Mouse (Mus musculus) hindbrain, embryonic 12.5 days (tissue): ENCODE results near the gene Pip5kl1. TPM values are rescaled to one million over a fixed set of nuclear protein-coding genes. Genes with fewer than 3 reads are reported as not detected.

Source experiments
- ATAC-seq: fragments of 200-750 bp; cut with Nextera tagmentation; 2 replicates; pipeline ENCODE4 v1.8.0; 2017; ENCODE audit warnings: moderate TSS enrichment; ENCODE audit not compliant: low FRiP score
- H3K27ac ChIP-seq: fragments of 300-500 bp; sonication (generic); 2 replicates; pipeline ENCODE4 v1.5.1; 2016; ENCODE audit warnings: mild to moderate bottlenecking
- H3K27me3 ChIP-seq: fragments of 300-500 bp; sonication (generic); 2 replicates; pipeline ENCODE4 v1.6.1; 2016; ENCODE audit warnings: mild to moderate bottlenecking
- H3K36me3 ChIP-seq: fragments of 300-500 bp; sonication (generic); 2 replicates; pipeline ENCODE4 v1.6.1; 2016; ENCODE audit warnings: mild to moderate bottlenecking
- H3K4me1 ChIP-seq: fragments of 300-500 bp; sonication (generic); 2 replicates; pipeline ENCODE4 v1.6.1; 2016
- H3K4me2 ChIP-seq: fragments of 300-500 bp; sonication (generic); replicated peaks from 2 replicates; pipeline ENCODE4 v1.6.1; 2016; ENCODE audit warnings: mild to moderate bottlenecking
- H3K4me3 ChIP-seq: fragments of 300-500 bp; sonication (generic); 2 replicates; pipeline ENCODE4 v1.5.1; 2016; ENCODE audit warnings: mild to moderate bottlenecking
- H3K9ac ChIP-seq: fragments of 300-500 bp; sonication (generic); 2 replicates; pipeline ENCODE4 v1.6.1; 2016; ENCODE audit warnings: mild to moderate bottlenecking, moderate library complexity
- H3K9me3 ChIP-seq: fragments of 300-500 bp; sonication (generic); replicated peaks from 2 replicates; pipeline ENCODE4 v1.6.1; 2016; ENCODE audit warnings: mild to moderate bottlenecking
- WGBS: fragments of 180-500 bp; shearing (Covaris S2); methylation state at CpG from one replicate; pipeline ENCODE4 v1.1.7; 2016; 5-methylcytosine and 5-hydroxymethylcytosine counted together
- polyA plus RNA-seq: library from polyadenylated mRNA; unstranded; fragments of >200 nt; fragmentation: Nextera tagmentation; extraction: Ambion mirVana; gene quantifications from 2 replicates; pipeline ENCODE4 v1.2.1, GENCODE M21; 2016

The Pip5kl1 gene
- polyA plus RNA-seq, 1 experiment from 2014 or later: 5.0 TPM

DNA sequence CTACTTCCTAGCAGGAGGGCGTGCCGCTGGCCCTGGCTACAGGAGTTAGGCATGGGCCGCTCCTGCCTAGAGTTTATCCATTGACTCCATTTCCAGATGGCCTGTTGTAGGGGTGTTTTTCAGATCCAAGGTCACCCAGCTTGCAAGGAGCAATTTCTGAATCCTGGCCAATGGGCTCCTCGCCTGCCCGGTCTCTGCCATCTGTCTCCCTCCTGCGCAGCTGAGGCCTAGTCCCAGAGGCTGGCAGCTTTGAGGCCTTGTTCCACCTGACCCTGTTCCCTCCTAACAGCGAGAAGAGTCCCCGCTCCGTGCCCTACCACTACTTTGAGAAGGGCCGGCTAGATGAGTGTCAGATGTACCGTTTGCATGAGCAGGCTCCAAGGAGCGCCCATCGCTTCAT, 22.1 kb downstream of the Pip5kl1 start:
- ATAC-seq: no peak
- H3K4me1 ChIP-seq: peaks cover 6% of the 10 kb centered on the region; the same call in 1 of the 2 replicates

DNA sequence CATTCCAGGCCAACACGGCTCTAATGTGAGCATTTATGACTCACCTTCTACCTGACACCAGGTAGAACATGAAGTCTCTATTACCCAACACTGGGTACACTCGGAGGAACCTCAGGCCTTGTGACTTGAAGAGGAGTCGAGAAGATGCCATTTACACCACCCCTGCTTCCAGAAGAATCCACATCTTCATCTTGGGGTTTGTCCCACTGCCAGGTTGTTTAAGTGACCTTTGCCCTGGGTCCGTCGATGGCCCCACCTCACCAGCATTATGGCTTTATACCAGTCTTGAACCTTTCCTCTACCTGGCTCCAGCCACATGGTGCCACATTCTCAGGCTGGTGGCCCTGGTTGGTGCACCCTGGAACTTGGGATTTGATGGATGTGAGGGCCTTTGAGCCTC, 22.7 kb downstream of the Pip5kl1 start:
- Histone ChIP-seq H3K27me3 (no peaks in the 10 kb centered on the region), H3K4me3 (no peak overlapping the region), H3K27ac (no peak overlapping the region), H3K9me3 (no peaks in the 10 kb centered on the region), H3K4me1 (peaks cover 6% of the 10 kb centered on the region; the same call in 1 of the 2 replicates), H3K36me3 (peaks cover 14% of the 10 kb centered on the region; the same call in 1 of the 2 replicates), H3K4me2 (no peak overlapping the region), H3K9ac (no peak overlapping the region)
- 90% methylated on average over 5 of the region's 5 CpGs for WGBS
- no peak for ATAC-seq

More for the DNA sequence above, 22.1 kb downstream of the Pip5kl1 start:
- Histone ChIP-seq H3K4me3 (no peak overlapping the region), H3K36me3 (peaks cover 14% of the 10 kb centered on the region; the same call in 1 of the 2 replicates), H3K9me3 (no peaks in the 10 kb centered on the region), H3K27me3 (no peaks in the 10 kb centered on the region), H3K27ac (no peak overlapping the region), H3K9ac (no peak overlapping the region), H3K4me2 (no peak overlapping the region)
- WGBS: 80% methylated on average over 13 of the region's 13 CpGs

DNA sequence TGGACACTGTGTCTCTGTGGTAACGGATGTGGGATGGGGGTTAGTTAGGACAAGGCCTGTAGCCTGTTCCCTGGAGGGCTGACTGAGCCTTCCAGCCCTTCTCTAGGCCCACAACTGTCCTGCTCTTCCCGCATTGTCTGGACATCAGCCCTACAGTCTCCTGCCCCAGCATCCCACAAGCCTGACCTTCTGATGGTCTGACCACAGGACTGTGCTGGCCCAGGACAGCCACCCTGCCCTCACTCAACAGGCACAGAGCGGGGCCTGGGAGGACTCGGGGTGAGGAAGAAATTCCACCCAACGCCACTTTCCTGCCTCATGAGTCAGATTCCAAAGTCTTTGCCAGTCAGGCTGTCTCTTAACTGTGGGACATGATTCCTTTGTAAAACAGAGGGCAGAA, 23.1 kb downstream of the Pip5kl1 start:
- no peak overlapping the region for H3K27ac ChIP-seq
- peaks cover 14% of the 10 kb centered on the region; the same call in 1 of the 2 replicates for H3K36me3 ChIP-seq
- peaks cover 6% of the 10 kb centered on the region; the same call in 1 of the 2 replicates for H3K4me1 ChIP-seq
- ATAC-seq: no peak
- H3K4me2 ChIP-seq: no peak overlapping the region
- no peaks in the 10 kb centered on the region for H3K27me3 ChIP-seq
- peak overlapping the region; percentile 18; the same call in 1 of the 2 replicates for H3K9ac ChIP-seq
- 86% methylated on average over 5 of the region's 5 CpGs for WGBS
- no peak overlapping the region for H3K4me3 ChIP-seq
- no peaks in the 10 kb centered on the region for H3K9me3 ChIP-seq

DNA sequence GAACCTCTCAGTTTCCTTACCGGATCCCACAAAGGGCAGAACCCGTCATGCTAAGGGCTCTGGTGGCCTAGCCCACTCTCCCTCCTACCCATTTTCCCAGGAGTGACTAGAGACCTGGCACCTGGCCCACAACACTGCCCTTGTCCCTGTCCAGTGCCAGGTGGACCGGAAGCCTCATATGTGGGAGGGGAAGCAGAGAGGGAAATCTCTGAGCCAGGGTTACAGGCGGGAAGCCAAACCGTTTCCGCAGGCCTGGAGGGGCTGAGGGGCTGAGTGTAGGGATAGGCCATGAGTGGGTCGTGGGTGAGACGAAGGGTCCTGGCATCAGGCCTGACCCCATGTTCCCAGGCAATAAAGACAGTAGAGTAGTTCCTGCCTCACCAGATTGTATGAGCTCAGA, 23.9 kb downstream of the Pip5kl1 start:
- H3K36me3 ChIP-seq: peaks cover 14% of the 10 kb centered on the region; the same call in 1 of the 2 replicates
- 92% methylated on average over 8 of the region's 8 CpGs for WGBS
- no peak for ATAC-seq

DNA sequence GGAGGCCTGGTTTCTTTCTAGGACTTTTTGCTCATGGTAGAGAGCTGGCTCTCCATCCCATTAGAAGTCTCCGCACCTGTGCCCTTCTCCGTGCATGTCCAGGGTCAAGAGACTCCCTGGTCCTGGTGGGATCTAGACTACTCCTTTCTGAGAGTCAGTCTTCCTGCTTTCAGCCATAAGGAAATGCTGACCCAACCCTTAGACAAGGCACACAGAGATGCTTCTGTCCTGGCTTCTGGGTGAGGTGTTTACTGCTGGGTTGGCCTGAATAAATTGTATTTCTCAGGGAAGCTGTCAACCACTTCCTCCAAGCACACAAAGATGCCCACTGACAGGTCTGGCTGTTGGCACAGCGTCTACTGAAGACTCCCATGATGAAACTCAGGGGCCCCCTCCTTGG, 24.8 kb downstream of the Pip5kl1 start, which contains the start of gene St6galnac6:
Gene St6galnac6 (plus strand): TSS at position 301 of the 400 bp plus-strand sequence.
- H3K4me1 ChIP-seq: peaks cover 6% of the 10 kb centered on the region; the same call in 1 of the 2 replicates

More for the DNA sequence above, 23.9 kb downstream of the Pip5kl1 start:
- Histone ChIP-seq H3K27ac (no peak overlapping the region), H3K9me3 (no peaks in the 10 kb centered on the region), H3K27me3 (no peaks in the 10 kb centered on the region), H3K9ac (no peak overlapping the region), H3K4me1 (peaks cover 6% of the 10 kb centered on the region; the same call in 1 of the 2 replicates), H3K4me2 (no peak overlapping the region), H3K4me3 (no peak overlapping the region)

DNA sequence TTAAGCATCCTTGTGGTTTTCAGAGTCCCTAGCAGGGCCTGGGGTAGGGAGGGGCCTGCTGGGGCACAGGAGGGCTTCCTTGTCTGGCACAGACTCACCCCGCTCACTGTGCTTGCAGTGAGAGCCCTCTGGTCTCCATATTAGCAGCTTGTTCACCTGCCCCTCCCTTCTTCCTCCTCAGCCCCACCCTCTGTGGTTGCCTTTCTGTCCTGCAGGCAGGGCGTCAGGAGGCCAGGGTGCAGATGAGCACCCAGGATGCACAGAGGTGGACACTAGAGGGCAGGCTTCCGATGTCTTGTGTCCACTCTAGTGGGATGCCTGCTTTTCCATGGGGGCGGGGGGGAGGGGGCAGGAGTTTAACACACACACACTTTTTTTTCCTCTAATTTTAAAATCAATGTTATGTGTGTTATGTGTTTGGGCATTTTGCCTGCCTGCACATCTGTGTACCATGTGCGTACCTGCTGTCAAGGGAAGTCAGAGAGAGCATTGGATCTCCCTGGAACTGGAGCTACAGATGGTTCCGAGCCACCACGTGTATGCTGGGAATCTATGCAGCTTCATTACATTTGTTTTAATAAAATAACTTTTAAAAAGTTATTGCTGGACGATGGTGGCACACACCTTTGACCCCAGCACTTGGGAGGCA, 26.9 kb downstream of the Pip5kl1 start:
- 44% methylated on average over 8 of the region's 8 CpGs for WGBS
- H3K27me3 ChIP-seq: 0 out of 2 replicates have a peak, but pooled peaks cover 4% of the 10 kb centered on the region
- H3K36me3 ChIP-seq: 0 out of 2 replicates have a peak, but pooled peaks cover 5% of the 10 kb centered on the region
- H3K9me3 ChIP-seq: no peaks in the 10 kb centered on the region
- H3K4me1 ChIP-seq: peaks cover 6% of the 10 kb centered on the region; the same call in 1 of the 2 replicates
- no peak overlapping the region for H3K4me2 ChIP-seq
- no peak for ATAC-seq
- no peak overlapping the region for H3K9ac ChIP-seq
- no peak overlapping the region for H3K4me3 ChIP-seq
- H3K27ac ChIP-seq: no peak overlapping the region

More for the DNA sequence above, 24.8 kb downstream of the Pip5kl1 start, which contains the start of gene St6galnac6:
- no peaks in the 10 kb centered on the region for H3K27me3 ChIP-seq
- no peak for ATAC-seq
- no peak within 1 kb of the TSS for H3K4me2 ChIP-seq
- H3K9ac ChIP-seq: no peak within 1 kb of the TSS
- WGBS: 95% methylated on average over 3 of the region's 3 CpGs
- H3K36me3 ChIP-seq: peaks cover 12% of the 10 kb centered on the region; the same call in 1 of the 2 replicates
- H3K27ac ChIP-seq: no peak within 1 kb of the TSS
- H3K9me3 ChIP-seq: no peaks in the 10 kb centered on the region
- no peak within 1 kb of the TSS for H3K4me3 ChIP-seq

DNA sequence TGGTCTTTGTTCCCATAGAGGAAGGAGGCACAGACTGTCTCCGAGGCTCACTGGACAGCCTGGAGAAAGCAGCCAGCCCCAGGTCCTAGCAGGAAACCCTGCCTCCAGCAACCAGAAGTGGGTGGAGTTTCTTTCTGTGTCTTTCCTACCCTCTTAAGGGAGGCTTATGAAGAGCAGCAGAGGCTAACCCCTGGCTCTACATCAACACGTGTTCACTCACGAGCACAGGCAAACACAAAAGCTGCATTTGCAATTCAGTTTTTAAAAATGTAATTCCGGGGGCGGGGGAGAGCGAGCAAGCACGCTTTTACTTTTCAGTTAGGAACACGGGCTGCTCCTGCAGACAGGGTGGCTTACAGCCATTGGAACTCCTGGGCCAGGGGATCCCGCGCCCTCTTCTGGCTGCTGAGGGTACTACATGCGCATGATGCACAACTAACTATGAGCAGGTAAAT, 28.0 kb downstream of the Pip5kl1 start:
- no peak for ATAC-seq
- Histone ChIP-seq H3K36me3 (0 out of 2 replicates have a peak, but pooled peaks cover 2% of the 10 kb centered on the region), H3K4me3 (0 out of 2 replicates have a peak overlapping the region, but pooled peaks have one; percentile 8), H3K9ac (no peak overlapping the region), H3K4me2 (peak overlapping the region; percentile 37), H3K4me1 (peaks cover 15% of the 10 kb centered on the region; the same call in 1 of the 2 replicates), H3K27ac (no peak overlapping the region), H3K9me3 (no peaks in the 10 kb centered on the region), H3K27me3 (0 out of 2 replicates have a peak, but pooled peaks cover 5% of the 10 kb centered on the region)
- WGBS: under 1% methylated on average over 11 of the region's 11 CpGs

DNA sequence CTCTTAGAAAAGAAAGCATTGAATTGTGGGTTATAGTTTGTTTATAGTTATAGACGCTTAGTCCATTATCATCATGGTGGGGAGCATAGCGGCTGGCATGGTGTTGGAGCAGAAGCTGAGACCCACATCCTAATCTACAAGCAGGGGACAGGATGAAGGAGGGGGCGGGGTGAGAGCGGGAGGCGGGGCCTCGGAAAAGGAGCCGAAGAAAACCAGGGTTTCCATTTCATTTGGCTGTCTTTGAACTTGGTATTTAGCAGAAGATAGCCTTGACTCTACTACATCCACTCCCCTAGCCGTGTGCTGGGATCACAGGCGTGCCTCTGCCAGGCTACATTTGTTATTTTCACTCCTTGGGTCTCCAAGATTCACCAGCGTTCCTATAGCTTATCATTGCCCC, 30.0 kb downstream of the Pip5kl1 start:
- 50% methylated on average over 10 of the region's 10 CpGs for WGBS
- H3K9ac ChIP-seq: no peak overlapping the region
- no peak overlapping the region for H3K4me3 ChIP-seq
- no peak for ATAC-seq
- H3K4me1 ChIP-seq: peaks cover 26% of the 10 kb centered on the region
- H3K36me3 ChIP-seq: no peaks in the 10 kb centered on the region
- peaks cover 17% of the 10 kb centered on the region; the same call in 1 of the 2 replicates for H3K27me3 ChIP-seq
- no peak overlapping the region for H3K27ac ChIP-seq
- no peak overlapping the region for H3K4me2 ChIP-seq
- H3K9me3 ChIP-seq: no peaks in the 10 kb centered on the region

DNA sequence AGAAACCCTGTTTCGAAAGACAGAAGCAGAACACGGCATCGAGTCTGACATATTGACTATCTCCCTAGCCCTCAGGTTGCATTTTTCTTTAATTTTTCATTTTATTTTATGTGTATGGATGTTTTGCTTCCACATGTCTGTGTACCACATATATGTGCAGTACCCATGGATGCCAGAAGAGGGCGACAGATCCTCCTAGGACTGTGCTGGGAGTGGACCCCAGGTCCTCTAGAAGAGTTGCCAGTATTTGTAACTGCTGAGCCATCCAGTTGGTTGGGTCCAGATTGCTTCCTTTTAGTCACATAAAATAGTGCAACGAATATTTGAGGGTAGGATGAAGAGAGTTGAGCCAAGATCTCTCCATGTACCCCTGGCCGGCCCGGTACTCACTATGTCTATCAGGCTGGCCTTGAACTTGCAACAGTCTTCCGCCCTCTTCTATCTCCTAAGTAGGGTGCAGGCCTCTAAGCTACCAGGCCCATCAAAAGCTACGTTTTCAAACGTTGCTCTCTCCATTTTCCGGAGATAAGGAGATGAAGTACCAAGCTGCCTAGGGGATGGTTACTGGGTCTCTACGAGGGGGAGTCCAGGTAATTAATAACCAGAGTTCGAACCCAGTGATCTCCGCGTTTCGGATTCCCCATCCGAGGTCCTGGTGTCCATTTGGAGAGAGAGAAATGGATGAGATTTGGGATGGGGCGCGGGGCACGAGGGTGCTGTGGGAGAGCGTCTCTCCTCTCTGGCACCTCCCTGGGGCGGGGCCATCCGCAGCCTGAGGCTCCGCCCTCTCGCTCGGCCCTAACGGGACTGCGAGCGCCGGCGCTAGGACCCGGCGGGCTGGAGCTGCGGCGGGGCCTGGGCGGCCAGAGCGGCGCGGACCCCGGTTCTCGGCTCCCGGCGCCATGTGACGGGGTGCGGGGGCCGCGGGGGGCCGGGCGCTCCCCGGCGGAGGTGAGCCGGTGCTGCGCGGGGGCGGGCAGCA, 31.9 kb downstream of the Pip5kl1 start:
- H3K36me3 ChIP-seq: no peaks in the 10 kb centered on the region
- H3K9ac ChIP-seq: peak overlapping the region; percentile 80
- H3K27me3 ChIP-seq: peaks cover 17% of the 10 kb centered on the region; the same call in 1 of the 2 replicates
- peak; percentile 67 for ATAC-seq
- peak overlapping the region; percentile 59 for H3K4me3 ChIP-seq
- H3K9me3 ChIP-seq: no peaks in the 10 kb centered on the region
- peaks cover 32% of the 10 kb centered on the region for H3K4me1 ChIP-seq
- H3K4me2 ChIP-seq: peak overlapping the region; percentile 73
- H3K27ac ChIP-seq: no peak overlapping the region
- 11% methylated on average over 53 of the region's 55 CpGs for WGBS

DNA sequence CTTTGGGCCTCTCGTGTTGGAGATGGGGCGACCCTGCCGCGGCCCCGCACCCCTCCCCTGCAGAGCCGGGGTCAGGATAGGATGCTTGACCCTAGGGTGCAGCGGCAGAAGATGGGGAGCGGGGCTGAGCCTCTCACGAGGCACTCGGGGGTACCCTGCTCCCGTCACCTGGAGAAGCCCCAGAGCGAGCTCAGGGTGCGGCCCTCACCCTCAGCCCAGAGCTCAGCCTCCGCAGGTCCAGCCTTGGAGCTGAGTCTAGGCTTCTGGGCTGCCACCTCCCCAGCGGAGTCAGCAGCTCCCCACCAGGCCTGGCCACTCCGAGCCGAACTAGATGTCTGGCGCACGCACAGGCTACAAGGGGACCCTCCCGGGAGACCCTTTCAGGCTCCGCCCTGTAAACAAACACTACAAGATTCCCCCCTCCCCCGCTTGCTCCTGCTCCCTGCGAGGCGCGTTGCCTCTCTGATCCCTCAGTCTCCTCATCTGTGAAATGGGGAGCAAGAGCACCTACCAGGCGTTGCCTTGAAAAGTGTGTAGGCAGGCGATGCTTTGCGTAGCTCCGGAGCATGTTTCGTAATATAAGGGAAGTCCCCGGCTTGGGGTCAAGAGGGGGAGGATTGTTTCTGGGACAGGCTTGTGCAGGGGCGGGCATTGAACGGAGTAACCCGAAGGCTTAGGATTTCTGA, 32.8 kb downstream of the Pip5kl1 start:
- H3K4me3 ChIP-seq: peak overlapping the region; percentile 59
- no peaks in the 10 kb centered on the region for H3K9me3 ChIP-seq
- no peak overlapping the region for H3K27ac ChIP-seq
- ATAC-seq: no peak; the same call in 1 of the 2 replicates
- no peaks in the 10 kb centered on the region for H3K36me3 ChIP-seq
- peaks cover 17% of the 10 kb centered on the region; the same call in 1 of the 2 replicates for H3K27me3 ChIP-seq
- peaks cover 29% of the 10 kb centered on the region for H3K4me1 ChIP-seq
- H3K4me2 ChIP-seq: peak overlapping the region; percentile 73
- H3K9ac ChIP-seq: peak overlapping the region; percentile 80
- 5% methylated on average over 34 of the region's 34 CpGs for WGBS

DNA sequence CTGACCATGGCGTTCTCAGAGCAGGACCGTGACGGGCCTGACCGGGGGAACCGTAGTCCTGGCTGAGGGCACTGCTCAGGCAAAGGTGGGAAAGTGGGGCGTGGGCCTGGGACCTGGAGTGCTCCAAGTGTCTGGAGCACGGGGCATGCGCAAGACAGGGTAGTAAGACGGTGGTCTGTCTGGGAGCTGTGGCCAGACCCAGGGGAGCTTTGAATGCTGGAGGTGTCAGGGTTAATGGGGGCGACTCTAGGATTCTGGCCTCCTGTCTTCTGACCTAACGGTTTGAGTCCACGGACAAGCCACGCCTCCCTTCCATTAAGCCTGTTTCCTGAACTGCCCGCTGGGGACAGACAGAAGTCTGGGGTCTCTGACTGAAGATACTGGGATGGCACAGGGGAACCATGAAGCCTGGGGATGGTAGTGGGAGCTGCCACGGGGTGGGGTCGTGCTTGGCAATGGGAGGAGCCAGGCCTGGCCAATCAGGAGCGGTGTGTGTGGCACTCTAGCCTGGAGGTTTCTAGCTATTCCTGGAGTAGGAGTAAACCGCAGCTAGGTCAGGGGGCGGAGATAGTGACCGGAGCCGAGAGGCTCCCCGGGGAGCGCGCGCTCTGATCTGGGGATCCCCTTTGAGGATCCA, 33.7 kb downstream of the Pip5kl1 start:
- peak; percentile 27; the same call in 1 of the 2 replicates for ATAC-seq
- peak overlapping the region; percentile 59 for H3K4me3 ChIP-seq
- H3K9ac ChIP-seq: 0 out of 2 replicates have a peak overlapping the region, but pooled peaks have one; percentile 19
- no peak overlapping the region for H3K27ac ChIP-seq
- peaks cover 29% of the 10 kb centered on the region for H3K4me1 ChIP-seq
- peaks cover 17% of the 10 kb centered on the region; the same call in 1 of the 2 replicates for H3K27me3 ChIP-seq
- H3K4me2 ChIP-seq: peak overlapping the region; percentile 73
- H3K9me3 ChIP-seq: no peaks in the 10 kb centered on the region
- no peaks in the 10 kb centered on the region for H3K36me3 ChIP-seq
- 8% methylated on average over 25 of the region's 25 CpGs for WGBS
